Mouse (Mus musculus): Measurements from ENCODE around the gene Kif1c.

DNA sequence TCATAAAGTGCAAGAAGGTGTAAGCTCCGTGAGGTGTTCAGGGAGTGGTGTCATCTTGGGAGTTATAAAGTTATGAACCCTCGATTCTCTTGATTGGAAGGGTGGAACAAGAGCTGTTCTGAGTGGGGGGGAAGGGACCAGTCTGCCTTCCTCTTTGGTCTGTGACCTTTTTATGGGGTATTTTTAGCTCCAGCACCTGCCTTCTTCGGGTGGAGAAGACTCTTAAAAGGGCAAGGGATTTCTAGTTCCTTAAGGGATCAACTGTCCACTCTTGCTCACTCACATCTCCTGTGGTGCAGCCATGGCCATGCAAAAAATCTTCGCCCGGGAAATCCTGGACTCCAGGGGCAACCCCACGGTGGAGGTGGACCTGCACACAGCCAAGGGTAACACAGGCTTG is 42.8 kb upstream of the Kif1c start:
- TF ChIP-seq ZKSCAN1 (IDR thresholded peaks at IDR 0.05; ENCODE audit: low read depth, low read length) (no peak), EP300 (IDR thresholded peaks at IDR 0.05; ENCODE audit: low read depth in 1 of 2, low read length in 2 of 2) (no peak), GATA1 (IDR thresholded peaks at IDR 0.05; ENCODE audit: low read depth, low read length) (no peak), CTCF (IDR thresholded peaks at IDR 0.05 in 2 of 3, conservative IDR thresholded peaks at IDR 0.05 in 1 of 3; ENCODE audit: control insufficient read depth in 1 of 3, insufficient read depth in 1 of 3, low read depth in 2 of 3, low read length in 3 of 3, poor library complexity in 1 of 3, severe bottlenecking in 1 of 3) (no peak), TAL1 (IDR thresholded peaks at IDR 0.05; ENCODE audit: low read length) (no peak), POLR2A (IDR thresholded peaks at IDR 0.05; ENCODE audit: control insufficient read depth in 1 of 2, insufficient read depth in 1 of 2, low read depth in 1 of 2, low read length in 2 of 2, poor library complexity in 1 of 2) (no peak), KAT2A (conservative IDR thresholded peaks at IDR 0.05; ENCODE audit: low read depth, low read length) (no peak), RAD21 (IDR thresholded peaks at IDR 0.05; ENCODE audit: low read depth, low read length) (no peak), USF1 (IDR thresholded peaks at IDR 0.05; ENCODE audit: low read depth, low read length) (no peak)
